Mouse (Mus musculus): ENCODE measurements around the gene Pex11a. TPM values are rescaled to one million over a fixed set of nuclear protein-coding genes. Genes with fewer than 3 reads are reported as not detected.

The Pex11a gene
- total RNA-seq (2023): 1 to 10 TPM; 3.6 to 4.8 TPM

GRCm38 (mm10) chr7:79742659-79743536 lies at the start of gene Pex11a, which contains the start of gene Wdr93:
Gene Pex11a (minus strand): TSS chr7:79743131.
Gene Wdr93 (plus strand): TSS chr7:79743163.

GRCm38 (mm10) chr7:79732622-79733021 lies 10.3 kb downstream of the Pex11a start, which contains the start of gene Plin1:
Gene Plin1 (minus strand): TSS chr7:79732903.

GRCm38 (mm10) chr7:79715187-79715981 lies 27.5 kb downstream of the Pex11a start, which contains the start of gene Kif7:
Gene Kif7 (minus strand): TSS chr7:79715720.

Other genes with a start within 250 kb of the Pex11a start
- gene Rhcg, start 125.5 kb downstream of the Pex11a start, total RNA-seq (2023): not detected
- gene Ticrr, start 82.9 kb downstream of the Pex11a start, total RNA-seq (2023): under 1 TPM; 0.52 to 0.55 TPM
- under 1 TPM; 0.76 to 0.91 TPM for gene Kif7, start 27.4 kb downstream of the Pex11a start, total RNA-seq (2023)
- gene Plin1, start 10.2 kb downstream of the Pex11a start, total RNA-seq (2023): under 1 TPM in 1 of 2 experiments, not detected in 1; 0.33 TPM
- not detected for gene Wdr93, start within 50 bp of the Pex11a start, total RNA-seq (2023)
- not detected for gene Mesp1, start 50.7 kb upstream of the Pex11a start, total RNA-seq (2023)
- not detected for gene Mesp2, start 67.6 kb upstream of the Pex11a start, total RNA-seq (2023)
- 1 to 10 TPM; 7.9 to 8.3 TPM for gene Anpep, start 117.9 kb upstream of the Pex11a start, total RNA-seq (2023)
- 10 to 100 TPM; 13.9 to 14.0 TPM for gene Ap3s2, start 177.5 kb upstream of the Pex11a start, total RNA-seq (2023)
- 1 to 10 TPM; 1.6 to 3.8 TPM for gene Arpin, start 192.2 kb upstream of the Pex11a start, total RNA-seq (2023)